In genomic region chr17:28207591-28208313, GRCm38 (mm10) we compare ENCODE assay signal across 8 mouse cellular contexts. TPM values are rescaled to one million over a fixed set of nuclear protein-coding genes. Genes with fewer than 3 reads are reported as not detected.
DNase-seq lines count a peak whose midpoint lies in the region.

Gene Def6, plus strand, starts transcription at chr17:28207778.

- intact Hi-C loops in heart, postnatal 10 days (cut with DNase I), result loop anchor here (2.0 to 5.0 kb wide), 2 partner anchors 17 to 165 kb away; no protein-coding TSS in a partner anchor

- DNase-seq in CD4-positive, CD25-positive, alpha-beta regulatory T cell, adult 2 months (ENCODE audit: low read depth, low spot score), result peak; percentile 92
- peak; percentile 79 for DNase-seq in adrenal gland, adult 2 months
- peak; percentile 66 for DNase-seq in forebrain, embryonic 10.5 days (ENCODE audit: extremely low spot score, low spot score)
- peak; percentile 84 to 88 for DNase-seq in heart, postnatal 10 days
- peak; percentile 77 to 88 for DNase-seq in kidney, postnatal 25 days
- DNase-seq in lung, postnatal 36 days, result peak; percentile 86
- DNase-seq in ovary, postnatal 36 days (ENCODE audit: low spot score), result peak; percentile 80
- DNase-seq in urinary bladder, adult 18-20 months (ENCODE audit: low spot score in 2 of 2), result peak; percentile 69 to 82

- H3K4me3 ChIP-seq in forebrain, embryonic 10.5 days, result peak within 1 kb of the TSS; percentile 38

- peak within 1 kb of the TSS; percentile 73 for H3K27ac ChIP-seq in forebrain, embryonic 10.5 days

- H3K9me3 ChIP-seq in forebrain, embryonic 10.5 days, result no peaks in the 10 kb centered on the region

- peaks cover 28% of the 10 kb centered on the region for H3K4me1 ChIP-seq in forebrain, embryonic 10.5 days

- H3K36me3 ChIP-seq in forebrain, embryonic 10.5 days (replicated peaks), result peaks cover 28% of the 10 kb centered on the region

- H3K27me3 ChIP-seq in forebrain, embryonic 10.5 days (ENCODE audit: poor library complexity, severe bottlenecking), result peaks cover 18% of the 10 kb centered on the region

- WGBS in forebrain, embryonic 10.5 days, result 25% methylated on average over 26 of the region's 26 CpGs

RNA-seq across cellular contexts. Expression of gene Def6, which starts in this region (rescaled TPM):
- total RNA-seq in adrenal gland, adult 2 months (2021), result 1 to 10 TPM; 1.5 to 1.8 TPM
- 2.8 and 3.3 TPM in 2 replicates for polyA plus RNA-seq in adrenal gland, adult 2 months (2012; rRNA removed)
- polyA plus RNA-seq in forebrain, embryonic 10.5 days (2016; fragmentation: Nextera tagmentation; extraction: Ambion mirVana), result 2.4 and 4.1 TPM in 2 replicates
- total RNA-seq in heart, postnatal 10 days (2021), result 1 to 10 TPM; 3.4 to 4.0 TPM

Comparison
In these comparisons a context has a peak if more than half of its experiments do, and no peak if none do; other contexts are left out.
1. Peak in every context shown above with its lines: DNase-seq, H3K4me3 ChIP-seq and H3K27ac ChIP-seq.